Mouse (Mus musculus) spleen, embryonic (tissue): Measurements from ENCODE around the gene Rbfox3.

Source experiments
- CTCF ChIA-PET: fragments of 350-600 bp; sonication (Branson Sonifier 250); formaldehyde crosslinking; loops from one replicate; lab custom pipeline; 2022; lab: Charles Lee

Rbfox3 gene

DNA sequence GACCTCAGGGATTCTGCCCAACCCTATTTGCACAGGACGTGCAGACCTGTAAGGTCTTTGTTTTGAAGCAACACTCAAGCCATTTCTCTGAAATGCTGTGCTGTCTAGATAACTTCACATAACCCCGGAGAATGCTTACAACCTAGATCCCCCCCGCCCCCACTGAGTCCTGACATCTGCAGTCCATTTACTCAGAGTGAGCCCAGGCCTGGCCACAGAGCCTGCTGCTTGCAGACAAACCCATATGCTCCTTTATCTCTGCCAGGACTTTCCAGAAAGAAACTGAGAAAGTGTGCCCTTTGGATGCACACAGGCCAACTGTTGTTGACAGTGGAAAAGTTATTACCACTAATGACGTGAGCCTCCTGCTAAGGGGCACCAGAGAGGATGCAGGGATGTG, 464.1 kb downstream of the Rbfox3 start:
- CTCF ChIA-PET, result no interaction called here

- CTCF ChIA-PET, result interaction anchor here (0.5 to 0.9 kb wide), 2 partner anchors 13 to 18 kb away, joined by 3 to 5 read pairs; no protein-coding TSS in a partner anchor
Observed at GRCm38 (mm10) chr11:118445843-118446242, 465.6 kb downstream of the Rbfox3 start.

DNA sequence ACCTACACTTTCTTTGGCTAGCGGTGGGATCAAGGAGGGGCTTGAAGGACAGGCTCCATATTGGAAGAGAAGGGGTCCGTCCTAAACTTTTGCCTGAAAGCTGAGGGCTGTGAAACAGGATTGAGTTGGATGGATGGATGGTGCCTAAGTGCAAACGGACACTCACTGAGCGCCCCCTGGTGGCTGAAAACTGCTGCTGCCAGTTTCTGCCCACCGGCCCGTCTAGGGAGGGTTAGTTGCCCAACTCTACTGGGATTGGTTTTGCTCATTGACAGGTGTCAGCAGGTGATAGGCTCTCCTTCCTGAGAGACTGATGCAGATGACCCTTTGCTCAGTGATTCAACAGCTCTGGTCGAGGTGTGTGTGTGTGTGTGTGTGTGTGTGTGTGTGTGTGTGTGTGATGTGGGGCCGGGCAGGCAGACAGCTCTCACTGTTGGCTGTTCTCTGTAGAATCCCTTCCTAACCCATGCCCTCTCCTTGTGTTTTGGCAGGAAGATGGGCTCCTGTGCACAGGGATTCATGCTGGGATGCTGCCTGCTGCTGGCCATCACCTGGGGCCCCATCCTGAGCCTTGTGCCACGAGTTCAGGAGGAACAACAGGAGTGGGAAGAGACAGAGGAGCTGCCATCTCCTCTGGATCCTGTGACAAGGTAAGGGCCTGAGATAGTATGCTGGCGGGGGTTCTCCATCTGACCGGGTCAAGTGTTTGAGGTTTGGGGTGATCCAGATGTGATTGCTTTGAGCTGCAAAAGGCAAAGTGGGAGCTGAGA, 468.0 kb downstream of the Rbfox3 start:
- CTCF ChIA-PET, result interaction anchor here (0.6 to 1.2 kb wide), 4 partner anchors 18 to 64 kb away, joined by 3 to 5 read pairs (median 3); no protein-coding TSS in a partner anchor

- CTCF ChIA-PET, result interaction anchor here (0.7 to 0.8 kb wide), 2 partner anchors 57 to 65 kb away, joined by 3 read pairs; no protein-coding TSS in a partner anchor
Observed at GRCm38 (mm10) chr11:118442691-118443090, 468.7 kb downstream of the Rbfox3 start.
